Mouse (Mus musculus) C2C12 (cell line): Measurements from ENCODE around the gene Hcn2.

Source experiments
- CEBPB ChIP-seq: IDR thresholded peaks from one replicate; pipeline ENCODE4 v1.6.1; 2011; ENCODE audit warnings: low read depth, mild to moderate bottlenecking, control low read depth, moderate library complexity
- CTCF ChIP-seq: IDR thresholded peaks from one replicate; pipeline ENCODE4 v1.5.1; 2011; ENCODE audit not compliant: control insufficient read depth, insufficient read depth, insufficient read length
- MAX ChIP-seq: IDR thresholded peaks from one replicate; pipeline ENCODE4 v1.6.1; 2011; ENCODE audit warnings: mild to moderate bottlenecking, control low read depth
- MYOG ChIP-seq: IDR thresholded peaks from one replicate; pipeline ENCODE4 v1.6.1; 2011; ENCODE audit not compliant: control insufficient read depth, insufficient read length; ENCODE audit errors: extremely low read depth
- USF1 ChIP-seq: IDR thresholded peaks from one replicate; pipeline ENCODE4 v1.6.1; 2011; ENCODE audit warnings: low read depth, mild to moderate bottlenecking, control low read depth, moderate library complexity

GRCm38 (mm10) chr10:79733847-79734246 lies 17.4 kb downstream of the Hcn2 start:
- TF ChIP-seq USF1 (no peak), CTCF (no peak), MYOG (no peak), CEBPB (no peak), MAX (no peak)
